Mouse (Mus musculus): Measurements from ENCODE around the gene Fermt3.

- no peak for TF ChIP-seq CTCF (IDR thresholded peaks at IDR 0.05; ENCODE audit: borderline replicate concordance, extremely low read depth, insufficient read depth, insufficient read length)
- TF ChIP-seq POLR2A (IDR thresholded peaks at IDR 0.05; ENCODE audit: borderline replicate concordance, extremely low read depth, insufficient read depth, insufficient read length, poor library complexity, severe bottlenecking) = no peak
Measured at GRCm38 (mm10) chr19:6999360-7000063, 19.8 kb downstream of the Fermt3 start.
